Mouse (Mus musculus) stomach, embryonic 16.5 days (tissue): ENCODE measurements around the gene Arcn1. TPM values are rescaled to one million over a fixed set of nuclear protein-coding genes. Genes with fewer than 3 reads are reported as not detected.

Experiments used
- ATAC-seq: fragments of 200-750 bp; cut with Nextera tagmentation; 2 replicates; pipeline ENCODE4 v1.8.0; 2017; ENCODE audit warnings: moderate number of reproducible peaks, moderate TSS enrichment; ENCODE audit not compliant: insufficient read depth, low FRiP score
- H3K27ac ChIP-seq: fragments of 300-500 bp; sonication (generic); 2 replicates; pipeline ENCODE4 v1.5.1; 2014; ENCODE audit warnings: low read length
- H3K27me3 ChIP-seq: fragments of 300-500 bp; sonication (generic); 2 replicates; pipeline ENCODE4 v1.6.1; 2014; ENCODE audit warnings: low read length, control low read depth, mixed read lengths; ENCODE audit not compliant: control insufficient read depth, insufficient read depth
- H3K36me3 ChIP-seq: fragments of 300-500 bp; sonication (generic); 2 replicates; pipeline ENCODE4 v1.6.1; 2014; ENCODE audit warnings: low read length; ENCODE audit not compliant: control insufficient read depth, insufficient read depth
- H3K4me1 ChIP-seq: fragments of 300-500 bp; sonication (generic); 2 replicates; pipeline ENCODE4 v1.6.1; 2014; ENCODE audit warnings: low read length, control low read depth, mixed read lengths; ENCODE audit not compliant: control insufficient read depth, insufficient read depth
- H3K4me2 ChIP-seq: fragments of 300-500 bp; sonication (generic); 2 replicates; pipeline ENCODE4 v1.6.1; 2014; ENCODE audit warnings: low read depth, low read length, mixed read lengths
- H3K4me3 ChIP-seq: fragments of 300-500 bp; sonication (generic); replicated peaks from 2 replicates; pipeline ENCODE4 v1.5.1; 2014; ENCODE audit warnings: mild to moderate bottlenecking, low read length
- H3K9ac ChIP-seq: fragments of 300-500 bp; sonication (generic); 2 replicates; pipeline ENCODE4 v1.6.1; 2014; ENCODE audit warnings: low read length
- H3K9me3 ChIP-seq: fragments of 300-500 bp; sonication (generic); replicated peaks from 2 replicates; pipeline ENCODE4 v1.6.1; 2016; ENCODE audit warnings: low read length, control low read depth; ENCODE audit not compliant: control insufficient read depth
- WGBS: fragments of 180-500 bp; shearing (Covaris S2); extraction: QIAGEN DNeasy Blood & Tissue Kit; methylation state at CpG from one replicate; pipeline ENCODE4 v1.1.7; 2014; 5-methylcytosine and 5-hydroxymethylcytosine counted together
- polyA plus RNA-seq: library from polyadenylated mRNA; unstranded; fragments of >200 nt; fragmentation: Nextera tagmentation; extraction: Ambion mirVana; gene quantifications from 2 replicates; pipeline ENCODE4 v1.2.1, GENCODE M21; 2015

Gene Arcn1
- polyA plus RNA-seq, 1 experiment from 2014 or later, result 212 TPM

GRCm38 (mm10) chr9:44708925-44709324, 58.7 kb downstream of the Arcn1 start:
- peak overlapping the region; percentile 74 for H3K4me2 ChIP-seq
- peak overlapping the region; percentile 36; the same call in 1 of the 2 replicates for H3K27ac ChIP-seq
- H3K9me3 ChIP-seq, result no peaks in the 10 kb centered on the region
- 0 out of 2 replicates have a peak, but pooled peaks cover 4% of the 10 kb centered on the region for H3K36me3 ChIP-seq
- peaks cover 15% of the 10 kb centered on the region for H3K4me1 ChIP-seq
- H3K9ac ChIP-seq, result peak overlapping the region; percentile 68; the same call in 1 of the 2 replicates
- no peak for ATAC-seq
- peak overlapping the region; percentile 49 for H3K4me3 ChIP-seq
- H3K27me3 ChIP-seq, result no peaks in the 10 kb centered on the region
- 30% methylated on average over 6 of the region's 6 CpGs for WGBS

- ATAC-seq, result peak; percentile 80
- Histone ChIP-seq H3K4me3 (peak overlapping the region; percentile 49), H3K36me3 (0 out of 2 replicates have a peak, but pooled peaks cover 4% of the 10 kb centered on the region), H3K9me3 (no peaks in the 10 kb centered on the region), H3K4me1 (peaks cover 11% of the 10 kb centered on the region), H3K4me2 (peak overlapping the region; percentile 74), H3K27ac (peak overlapping the region; percentile 68), H3K9ac (peak overlapping the region; percentile 68), H3K27me3 (no peaks in the 10 kb centered on the region)
- WGBS, result 3% methylated on average over 24 of the region's 24 CpGs
These were observed 59.2 kb downstream of the Arcn1 start for GRCm38 (mm10) chr9:44708429-44708765.

- Histone ChIP-seq H3K27me3 (no peaks in the 10 kb centered on the region), H3K9me3 (no peaks in the 10 kb centered on the region), H3K9ac (peak overlapping the region; percentile 68), H3K4me1 (peaks cover 11% of the 10 kb centered on the region), H3K36me3 (0 out of 2 replicates have a peak, but pooled peaks cover 4% of the 10 kb centered on the region), H3K4me2 (peak overlapping the region; percentile 74), H3K27ac (peak overlapping the region; percentile 68), H3K4me3 (peak overlapping the region; percentile 49)
- ATAC-seq, result no peak; the same call in 1 of the 2 replicates
- 23% methylated on average over 28 of the region's 28 CpGs for WGBS
These were observed 59.8 kb downstream of the Arcn1 start for GRCm38 (mm10) chr9:44707749-44708428.

GRCm38 (mm10) chr9:44699730-44700129, 67.9 kb downstream of the Arcn1 start:
- no peaks in the 10 kb centered on the region for H3K4me1 ChIP-seq
- H3K27me3 ChIP-seq, result no peaks in the 10 kb centered on the region
- H3K9me3 ChIP-seq, result no peaks in the 10 kb centered on the region
- H3K4me3 ChIP-seq, result no peak overlapping the region
- H3K4me2 ChIP-seq, result no peak overlapping the region
- no peak for ATAC-seq
- no peaks in the 10 kb centered on the region for H3K36me3 ChIP-seq
- 81% methylated on average over 5 of the region's 5 CpGs for WGBS
- H3K27ac ChIP-seq, result no peak overlapping the region
- no peak overlapping the region for H3K9ac ChIP-seq

GRCm38 (mm10) chr9:44699196-44699595, 68.4 kb downstream of the Arcn1 start:
- Histone ChIP-seq H3K4me3 (no peak overlapping the region), H3K36me3 (no peaks in the 10 kb centered on the region; the same call in 1 of the 2 replicates), H3K9ac (no peak overlapping the region), H3K4me1 (no peaks in the 10 kb centered on the region), H3K4me2 (no peak overlapping the region), H3K9me3 (no peaks in the 10 kb centered on the region), H3K27me3 (no peaks in the 10 kb centered on the region), H3K27ac (no peak overlapping the region)
- ATAC-seq, result no peak
- 82% methylated on average over 10 of the region's 10 CpGs for WGBS

GRCm38 (mm10) chr9:44697866-44698265, 69.8 kb downstream of the Arcn1 start:
- ATAC-seq, result no peak
- Histone ChIP-seq H3K4me2 (no peak overlapping the region), H3K36me3 (no peaks in the 10 kb centered on the region; the same call in 1 of the 2 replicates), H3K4me3 (no peak overlapping the region), H3K9me3 (no peaks in the 10 kb centered on the region), H3K9ac (no peak overlapping the region), H3K4me1 (no peaks in the 10 kb centered on the region), H3K27ac (no peak overlapping the region), H3K27me3 (no peaks in the 10 kb centered on the region)
- 95% methylated on average over 16 of the region's 16 CpGs for WGBS

- 85% methylated on average over 11 of the region's 11 CpGs for WGBS
- no peak overlapping the region for H3K4me2 ChIP-seq
- H3K27ac ChIP-seq, result no peak overlapping the region
- no peak for ATAC-seq
- H3K4me3 ChIP-seq, result no peak overlapping the region
- no peaks in the 10 kb centered on the region for H3K27me3 ChIP-seq
- H3K9ac ChIP-seq, result no peak overlapping the region
- no peaks in the 10 kb centered on the region for H3K9me3 ChIP-seq
- H3K36me3 ChIP-seq, result peaks cover 4% of the 10 kb centered on the region; the same call in 1 of the 2 replicates
- no peaks in the 10 kb centered on the region; the same call in 1 of the 2 replicates for H3K4me1 ChIP-seq
These were observed 74.6 kb downstream of the Arcn1 start for GRCm38 (mm10) chr9:44693071-44693470.

GRCm38 (mm10) chr9:44691671-44692520, 75.7 kb downstream of the Arcn1 start:
- Histone ChIP-seq H3K4me2 (no peak overlapping the region), H3K4me1 (no peaks in the 10 kb centered on the region; the same call in 1 of the 2 replicates), H3K9ac (no peak overlapping the region), H3K9me3 (no peaks in the 10 kb centered on the region), H3K27ac (peak overlapping the region; percentile 49), H3K27me3 (no peaks in the 10 kb centered on the region), H3K36me3 (peaks cover 4% of the 10 kb centered on the region; the same call in 1 of the 2 replicates), H3K4me3 (no peak overlapping the region)
- ATAC-seq, result peak; percentile 59; the same call in 1 of the 2 replicates
- WGBS, result 58% methylated on average over 21 of the region's 21 CpGs
